Mouse (Mus musculus) A20 (cell line): ENCODE measurements around the gene Aff3.

Source experiments
- DNase-seq: peaks from one replicate; pipeline ENCODE4 v3.0.0-alpha.2; 2011; ENCODE audit warnings: low read depth, low spot score

Aff3 gene

DNA sequence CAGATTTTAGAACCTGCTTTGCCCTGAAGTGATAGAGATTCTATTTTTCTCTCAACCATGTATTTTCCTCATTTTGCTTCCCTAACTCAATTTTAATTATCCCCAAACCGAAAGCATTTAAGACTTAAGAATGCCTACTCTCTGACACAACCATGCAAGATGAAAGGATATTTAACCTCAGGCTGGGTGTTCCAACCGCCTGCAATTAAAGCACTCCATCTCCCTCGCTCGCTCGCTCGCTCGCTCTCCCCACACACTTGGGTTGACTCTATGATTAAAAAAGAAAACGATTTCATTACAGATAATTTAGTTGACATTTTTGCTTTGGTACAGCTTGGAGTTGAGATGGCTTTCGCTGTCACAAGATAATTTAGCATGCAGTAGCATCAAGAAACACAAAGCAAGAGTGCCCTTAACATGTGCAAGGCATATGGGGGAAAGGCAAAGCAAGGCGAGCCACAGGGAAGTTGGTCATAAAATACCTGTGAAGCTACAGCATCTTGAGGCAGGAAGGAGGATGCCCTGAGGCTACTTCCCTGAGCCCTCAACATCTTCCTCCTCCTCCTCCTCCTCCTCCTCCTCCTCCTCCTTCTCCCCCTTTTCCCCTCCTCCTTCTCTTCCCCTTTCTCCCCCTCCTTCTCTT is 167.7 kb downstream of the Aff3 start:
- no peak for DNase-seq

DNA sequence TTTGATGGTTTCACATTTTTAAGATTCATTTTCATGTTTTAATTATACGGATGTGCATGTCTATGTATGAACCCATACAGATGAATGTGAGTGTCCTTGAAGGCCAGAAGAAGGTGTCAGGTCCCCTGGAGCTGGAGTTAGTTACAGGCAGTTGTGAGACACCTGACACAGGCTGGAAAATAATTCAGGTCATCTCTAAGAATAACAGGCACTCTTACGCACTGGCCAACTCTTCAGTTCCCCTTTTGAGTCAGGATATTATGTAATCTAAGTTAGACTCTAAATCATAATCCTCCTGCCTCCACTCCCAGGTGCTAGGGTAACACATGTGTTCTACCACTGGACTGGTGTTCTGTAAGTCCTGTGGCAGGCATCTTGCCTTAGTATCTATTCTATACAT is 169.5 kb downstream of the Aff3 start:
- DNase-seq, result peak; percentile 46

DNA sequence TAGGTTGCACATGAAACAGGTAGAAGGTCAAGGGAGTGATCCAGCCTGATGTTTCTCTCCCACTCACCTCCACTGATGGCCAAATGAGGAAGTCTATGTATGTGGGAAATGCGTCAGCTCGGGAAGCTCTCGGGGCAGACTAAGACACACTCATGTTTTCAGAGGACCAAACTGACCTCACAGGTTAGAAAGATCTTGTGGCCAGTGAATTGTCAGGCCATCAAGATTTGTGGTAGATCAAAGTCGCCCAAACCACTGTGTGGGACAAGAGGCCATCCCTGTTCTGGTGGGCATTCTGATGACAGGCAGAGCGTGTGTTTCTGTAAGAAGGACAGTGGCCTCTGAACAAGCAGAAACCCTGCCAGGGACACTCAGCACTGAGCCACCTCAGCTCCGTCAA is 175.0 kb downstream of the Aff3 start:
- DNase-seq, result no peak

DNA sequence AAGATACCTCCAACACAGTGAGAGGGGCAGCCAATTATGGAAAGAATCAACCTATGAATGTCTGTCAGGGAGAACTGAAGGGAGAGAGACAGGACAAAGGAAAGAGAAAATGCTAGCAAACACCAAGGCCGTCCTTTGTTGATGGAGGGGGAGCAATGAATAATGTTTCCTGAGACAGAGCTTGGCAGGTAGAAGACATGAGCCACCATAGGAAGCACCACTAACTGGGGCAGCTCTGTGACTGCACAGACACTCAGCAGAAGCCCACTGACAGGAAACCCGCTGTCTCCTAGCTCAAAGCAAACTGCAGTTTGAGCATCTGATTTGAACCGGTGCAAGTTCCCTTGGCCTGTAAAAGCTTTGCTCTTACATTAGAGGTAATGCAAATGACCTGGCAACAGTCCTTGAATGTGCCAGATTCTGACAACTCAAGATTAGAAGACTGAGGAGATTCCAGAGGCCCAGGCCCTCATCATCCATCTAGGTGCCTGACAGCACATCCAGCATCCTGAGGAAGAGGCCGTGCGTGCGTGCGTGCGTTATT is 176.0 kb downstream of the Aff3 start:
- DNase-seq, result no peak

DNA sequence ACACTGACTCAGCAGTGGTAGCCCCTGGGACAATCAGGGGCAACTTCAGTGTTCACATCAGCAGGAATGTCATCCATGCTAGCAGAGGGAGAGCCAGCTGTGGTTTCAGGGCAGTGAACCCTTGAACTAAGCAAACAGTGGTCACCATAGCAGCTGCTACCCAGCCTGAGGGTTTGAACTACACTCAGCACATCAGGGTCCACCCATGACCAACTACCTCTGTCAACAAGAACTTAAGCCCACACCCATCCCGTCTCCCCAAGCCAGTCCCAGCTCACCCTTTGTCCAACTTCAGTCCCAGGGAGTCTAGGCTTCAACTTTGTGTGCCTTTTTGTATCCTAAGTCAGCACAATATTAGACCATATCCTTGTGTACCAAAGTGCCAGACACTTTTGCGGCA is 176.9 kb downstream of the Aff3 start:
- DNase-seq, result no peak

DNA sequence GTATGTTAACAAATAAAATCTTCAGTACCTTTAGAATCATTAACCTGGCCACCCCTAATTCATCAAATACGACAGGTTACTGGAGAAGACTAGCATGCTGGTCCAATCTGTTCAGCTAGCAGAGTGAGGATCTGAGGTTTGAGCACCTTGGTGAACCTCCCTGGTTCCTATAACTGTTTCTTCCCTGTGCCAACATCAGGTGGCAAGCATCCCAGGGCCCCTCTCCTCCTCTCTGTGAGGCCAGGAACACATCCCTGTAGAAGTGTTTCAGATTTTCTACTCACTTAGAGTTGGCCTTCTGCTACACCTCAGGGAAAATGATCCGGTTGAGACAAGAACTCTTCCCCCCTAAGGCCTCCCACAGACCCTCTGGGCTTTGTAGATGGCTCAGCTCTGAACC is 181.6 kb downstream of the Aff3 start:
- no peak for DNase-seq

DNA sequence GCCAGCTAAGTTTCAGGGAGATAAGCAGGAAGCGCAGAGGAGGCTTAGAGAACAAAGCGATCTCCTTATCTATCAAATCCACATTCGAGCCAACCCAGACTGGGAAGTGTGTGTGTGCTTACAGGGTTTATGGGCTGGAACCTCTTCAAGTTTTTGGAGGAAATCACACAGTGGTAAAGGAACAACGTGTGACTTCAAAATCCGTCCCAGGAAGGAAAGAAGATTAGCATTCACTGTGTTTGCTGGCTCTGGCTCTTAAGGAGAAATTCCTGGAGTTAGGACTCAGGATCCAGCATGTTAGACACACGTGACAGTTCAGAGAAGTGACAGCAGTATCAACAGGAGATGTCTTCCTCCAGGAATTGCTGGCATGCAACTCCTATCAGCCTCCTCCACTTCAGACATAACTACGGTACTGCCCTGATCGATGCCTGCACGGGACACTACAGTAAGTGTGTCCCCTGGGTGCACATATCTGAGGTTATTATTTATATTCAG is 186.5 kb downstream of the Aff3 start:
- no peak for DNase-seq

DNA sequence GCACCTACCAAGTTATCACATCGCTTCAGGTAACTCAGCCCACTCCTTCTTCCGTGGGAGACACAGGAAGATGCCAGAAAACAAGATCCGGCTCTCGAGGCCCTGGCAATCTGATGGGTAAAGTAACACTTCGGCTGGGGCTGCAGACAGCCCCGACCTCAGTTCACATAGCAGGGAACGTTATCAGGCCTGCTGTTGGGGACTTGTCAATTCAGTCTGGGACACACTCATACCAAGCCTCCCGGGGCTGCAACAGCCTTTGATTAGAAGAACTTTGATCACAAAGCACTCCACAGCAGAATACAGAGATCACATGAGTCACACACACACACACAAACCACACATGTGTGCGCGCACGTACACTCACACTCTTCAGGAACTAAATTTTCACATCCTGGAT is 193.9 kb downstream of the Aff3 start:
- DNase-seq, result no peak

DNA sequence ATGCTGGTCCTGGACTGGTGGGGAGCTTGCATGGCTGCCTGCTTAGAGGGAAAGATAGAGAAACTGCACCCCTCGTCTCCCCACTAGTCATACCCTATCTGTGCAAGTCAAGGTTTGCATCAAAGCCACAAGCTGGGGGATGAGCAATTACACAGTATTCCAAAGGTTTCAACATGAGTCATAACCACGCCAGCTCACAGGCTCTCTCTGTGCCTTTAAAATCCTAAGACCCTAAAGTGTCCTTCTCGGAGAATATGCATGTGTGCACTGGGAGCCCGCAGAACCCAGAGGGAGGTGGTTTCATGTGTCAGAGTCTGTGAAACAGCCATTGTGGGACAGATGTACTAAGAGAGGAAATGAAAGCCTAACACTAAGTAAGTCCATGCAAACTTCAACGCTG is 194.6 kb downstream of the Aff3 start:
- peak; percentile 68 for DNase-seq

DNA sequence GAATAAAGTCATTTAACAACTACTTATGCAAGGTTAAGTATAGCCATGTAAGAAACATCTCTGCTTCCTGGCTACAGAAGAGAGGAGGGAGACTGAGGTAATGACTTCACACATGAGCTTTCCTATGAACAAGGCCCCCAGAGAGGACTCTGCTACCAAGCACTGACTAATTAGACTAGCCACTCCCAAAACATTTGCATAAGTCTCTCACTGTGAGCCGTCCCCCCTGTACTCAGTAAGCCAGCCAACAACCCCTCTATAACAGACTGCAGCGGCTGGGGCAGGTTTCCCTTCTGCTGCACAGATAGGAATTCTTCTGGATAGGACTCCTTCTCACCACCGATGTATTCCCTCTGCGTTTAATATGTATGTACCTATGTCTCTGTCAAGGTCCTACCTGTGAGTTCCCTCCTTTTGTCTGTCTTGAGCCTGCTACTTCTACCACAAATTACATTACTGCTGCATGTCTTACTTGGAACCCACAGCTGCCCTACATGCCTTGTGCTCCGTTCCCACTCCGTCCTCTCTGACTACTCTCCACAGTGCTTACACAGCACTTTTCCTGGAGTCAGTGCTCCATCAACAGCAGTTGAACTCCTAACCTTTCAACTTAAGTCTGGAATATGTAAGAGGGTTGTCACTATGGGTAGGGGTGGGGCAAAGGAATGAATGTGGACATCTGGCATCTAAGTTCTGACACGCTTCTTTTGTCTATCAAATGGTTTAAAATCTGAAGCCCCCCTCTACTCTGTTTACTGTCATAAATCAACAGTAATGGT is 197.3 kb downstream of the Aff3 start:
- no peak for DNase-seq

DNA sequence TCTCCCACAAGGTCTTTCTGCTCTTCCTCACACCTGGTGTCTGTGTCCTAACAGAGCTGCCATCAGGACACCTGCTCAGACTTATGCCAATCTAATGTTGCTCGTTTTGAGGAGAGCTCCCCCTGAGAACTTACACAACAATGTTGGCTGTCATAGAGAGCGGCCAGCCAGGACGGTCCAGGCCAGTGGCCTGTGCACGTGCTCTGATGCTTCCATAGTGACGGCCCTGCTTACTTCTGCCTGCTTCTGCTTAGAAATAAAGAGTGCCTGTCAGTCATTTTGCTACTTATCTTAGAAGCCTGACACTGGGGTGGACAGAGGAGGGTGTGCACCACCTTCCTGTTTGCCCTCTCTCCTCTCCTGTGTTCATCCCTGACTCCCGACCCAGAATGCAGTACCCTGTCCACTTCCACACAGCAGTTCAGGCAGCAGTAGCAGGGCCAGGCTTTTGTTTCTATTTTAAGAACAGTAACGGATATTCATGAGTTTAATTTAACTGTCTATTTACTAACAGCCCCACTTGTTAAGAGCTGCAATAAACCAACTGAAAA is 208.0 kb downstream of the Aff3 start:
- DNase-seq, result no peak

DNA sequence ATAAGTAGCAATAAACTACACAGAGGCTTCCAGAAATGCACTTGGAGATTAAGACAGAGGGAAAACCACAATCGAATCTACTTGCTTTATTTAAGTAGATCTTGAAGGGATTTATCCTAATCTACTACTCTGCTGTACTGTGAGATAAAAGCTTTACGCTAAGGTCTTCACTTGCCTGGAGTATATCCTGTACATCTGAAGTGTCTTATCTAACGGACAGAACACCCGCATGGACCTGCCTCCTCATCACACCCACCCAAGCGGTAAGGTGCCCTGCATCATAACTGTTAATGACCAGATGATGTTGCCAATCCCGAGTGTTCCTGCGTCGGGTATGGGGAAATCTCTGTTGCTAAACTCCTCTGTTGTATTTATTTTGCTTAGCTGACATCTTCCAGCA is 209.8 kb downstream of the Aff3 start:
- no peak for DNase-seq

DNA sequence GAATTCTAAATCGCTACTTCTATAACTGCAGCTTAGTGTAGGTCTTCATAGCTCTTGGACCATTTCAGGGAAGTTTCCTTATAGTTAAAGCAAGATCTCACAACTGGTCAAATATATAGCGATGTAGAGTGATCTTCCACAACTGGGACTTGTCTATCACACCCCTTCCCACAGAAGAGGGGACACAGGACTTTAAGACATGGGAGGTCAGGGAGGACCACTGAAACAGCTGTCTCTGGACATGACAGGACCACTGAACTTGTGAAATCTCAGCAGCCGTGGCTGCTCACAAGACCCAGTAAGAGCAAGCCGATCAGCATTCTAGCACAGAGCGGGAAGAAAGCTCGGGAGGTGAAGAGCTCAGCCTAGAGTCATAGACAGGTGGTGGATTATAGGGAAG is 213.4 kb downstream of the Aff3 start:
- no peak for DNase-seq

DNA sequence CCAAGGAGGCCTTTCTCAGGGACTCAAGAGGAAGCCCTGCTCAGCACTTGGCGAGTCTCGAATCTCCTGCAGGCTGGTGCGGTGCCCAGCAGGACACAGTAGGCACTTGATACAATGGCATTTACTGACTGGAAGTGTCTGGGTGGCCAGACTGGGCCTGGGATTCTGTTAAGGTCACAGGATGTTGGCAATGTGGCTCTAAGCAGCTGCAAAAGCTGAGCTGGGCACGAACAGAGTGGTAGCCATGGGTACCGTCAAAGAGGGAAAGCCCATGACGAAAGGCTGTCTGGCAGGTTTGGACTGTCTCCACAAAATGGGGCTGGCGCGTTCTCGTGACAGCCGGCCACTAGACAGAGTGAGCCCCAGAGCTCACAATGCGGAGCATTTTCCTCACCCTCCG is 214.1 kb downstream of the Aff3 start:
- DNase-seq, result no peak

DNA sequence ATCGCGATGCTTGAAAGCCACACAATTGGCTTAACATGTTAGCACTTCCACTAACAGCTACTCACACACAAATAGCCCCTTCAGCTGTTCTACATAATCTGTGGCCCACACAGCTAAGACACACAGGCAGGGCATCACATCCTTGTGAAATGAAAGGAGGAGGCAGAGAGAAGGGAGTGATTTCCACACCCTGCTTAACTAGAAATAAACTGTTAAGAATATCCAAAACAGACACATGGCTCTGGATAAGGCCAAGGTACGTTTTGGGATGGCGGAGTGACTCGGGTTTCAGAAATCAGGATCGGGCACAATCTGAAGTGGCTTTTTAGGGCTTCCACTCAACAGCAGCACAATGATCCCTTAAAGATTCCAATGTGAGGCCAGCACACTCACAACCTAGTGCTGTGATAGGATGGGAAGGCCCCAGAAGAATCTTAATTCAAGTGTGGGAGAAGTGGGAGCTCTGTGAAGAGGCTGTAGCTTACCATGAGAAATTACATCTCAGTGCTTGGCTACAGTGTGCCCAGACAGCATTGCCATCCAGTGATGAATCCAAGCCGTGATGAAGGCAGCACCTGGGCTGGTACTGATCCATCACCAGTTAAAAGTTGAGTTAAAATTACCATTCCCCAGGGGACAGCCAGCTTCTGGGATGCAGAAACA is 214.8 kb downstream of the Aff3 start:
- DNase-seq, result no peak

DNA sequence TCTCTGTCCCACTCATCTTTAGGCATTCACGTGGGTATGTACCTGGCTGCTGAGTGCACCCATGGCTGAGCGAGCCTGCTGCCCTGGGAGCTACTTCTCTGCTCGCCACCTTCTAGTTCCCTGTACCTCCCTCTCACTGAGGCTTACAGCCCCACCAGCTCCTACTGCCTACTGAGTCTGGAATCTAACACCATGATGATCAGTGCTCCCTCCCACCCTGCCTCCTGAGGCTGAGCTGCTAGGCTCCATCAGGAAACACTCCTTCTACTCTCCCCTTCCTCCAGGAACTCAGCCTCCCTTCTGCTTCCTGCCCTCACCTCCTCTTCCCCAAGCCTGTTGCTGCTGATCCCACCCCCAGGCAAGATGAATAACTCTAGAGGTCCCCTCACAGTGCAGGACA is 215.9 kb downstream of the Aff3 start:
- DNase-seq, result no peak

DNA sequence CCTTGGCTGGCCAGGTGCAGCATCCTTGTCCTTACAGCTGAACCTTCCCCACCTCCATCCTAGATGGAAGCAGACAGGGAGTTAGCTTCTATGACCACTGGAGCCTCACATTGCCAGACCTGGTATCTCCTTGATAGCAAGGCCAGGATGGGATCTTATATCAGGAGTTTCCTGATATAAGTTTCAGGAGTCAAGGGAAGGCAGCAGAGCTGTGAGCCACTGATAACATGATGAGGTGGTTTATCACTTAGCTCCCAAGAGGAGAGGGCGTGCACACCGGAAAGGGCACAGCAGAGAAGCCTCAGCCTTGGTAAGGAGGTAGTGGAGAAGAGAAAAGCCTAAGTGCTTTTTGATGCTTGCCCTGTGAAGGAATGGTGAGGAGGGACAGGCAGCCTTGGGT is 217.2 kb downstream of the Aff3 start:
- DNase-seq, result no peak

DNA sequence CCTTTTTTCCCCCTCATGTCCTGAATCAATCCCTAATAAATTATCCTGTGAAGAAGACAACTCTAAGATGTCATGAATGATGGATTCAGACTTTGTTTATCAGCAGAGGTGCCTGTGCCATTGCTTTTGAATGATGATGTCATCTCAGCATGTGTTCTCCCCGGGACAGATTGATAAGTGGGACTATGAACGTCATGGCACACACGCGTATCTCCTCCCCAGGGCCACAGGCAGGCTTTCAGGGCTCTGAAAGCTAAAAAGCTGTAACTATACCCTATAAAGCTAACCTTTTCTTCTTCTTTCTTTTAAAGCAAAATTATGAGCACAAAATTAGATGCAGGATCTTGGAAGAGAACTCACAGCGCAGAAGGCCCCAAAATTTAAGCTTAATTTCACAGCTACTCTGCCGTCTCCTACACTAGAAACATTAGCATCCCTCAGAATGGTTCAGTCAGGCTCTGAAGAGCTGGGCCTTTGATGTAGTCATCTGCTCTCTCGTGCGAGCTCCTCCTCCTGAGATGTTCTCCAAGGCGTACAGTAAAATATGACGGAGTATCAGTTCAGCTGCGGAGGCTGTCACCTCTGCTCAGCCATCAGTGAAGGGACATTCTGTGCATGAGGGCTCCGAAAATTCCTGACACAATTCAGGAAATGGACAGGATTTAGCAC is 218.5 kb downstream of the Aff3 start:
- DNase-seq, result no peak

DNA sequence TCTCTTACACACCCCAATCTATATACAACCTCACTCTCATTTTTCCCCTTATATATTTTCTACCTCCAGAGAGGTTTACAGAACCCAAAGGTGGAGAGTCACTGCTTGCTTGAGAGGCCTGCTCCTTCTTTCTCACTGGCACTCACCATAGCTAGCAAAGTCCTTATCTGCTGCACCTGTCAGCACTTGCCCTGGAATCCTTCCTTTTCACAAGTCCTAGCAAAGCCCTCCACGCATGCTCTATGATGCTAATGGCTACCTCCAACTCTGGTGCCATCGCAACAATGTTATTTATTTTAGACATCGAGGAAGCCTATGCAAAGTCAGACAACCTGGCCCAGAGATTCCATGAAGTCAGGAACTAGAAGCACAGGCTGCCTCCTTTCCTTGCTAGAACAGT is 221.9 kb downstream of the Aff3 start:
- DNase-seq, result no peak

DNA sequence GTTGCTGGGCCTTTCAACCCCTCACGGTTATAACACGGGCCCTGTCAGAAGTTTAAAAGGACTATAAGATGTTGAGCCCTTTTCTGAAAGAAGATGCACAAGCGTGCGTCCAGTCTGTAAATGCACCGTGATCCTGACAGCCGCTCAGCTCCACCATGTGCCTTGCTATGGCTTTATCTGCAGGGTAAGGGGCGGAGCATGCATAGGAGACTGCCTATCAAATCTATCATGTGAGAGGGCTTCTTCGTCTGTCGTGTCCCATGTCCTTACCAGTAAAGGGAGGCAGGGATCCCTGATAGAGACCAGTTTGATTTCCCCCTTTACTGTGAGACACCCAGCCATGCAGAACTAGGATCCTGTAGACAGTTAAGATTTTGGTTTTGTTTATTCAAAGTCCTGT is 222.3 kb downstream of the Aff3 start:
- no peak for DNase-seq

DNA sequence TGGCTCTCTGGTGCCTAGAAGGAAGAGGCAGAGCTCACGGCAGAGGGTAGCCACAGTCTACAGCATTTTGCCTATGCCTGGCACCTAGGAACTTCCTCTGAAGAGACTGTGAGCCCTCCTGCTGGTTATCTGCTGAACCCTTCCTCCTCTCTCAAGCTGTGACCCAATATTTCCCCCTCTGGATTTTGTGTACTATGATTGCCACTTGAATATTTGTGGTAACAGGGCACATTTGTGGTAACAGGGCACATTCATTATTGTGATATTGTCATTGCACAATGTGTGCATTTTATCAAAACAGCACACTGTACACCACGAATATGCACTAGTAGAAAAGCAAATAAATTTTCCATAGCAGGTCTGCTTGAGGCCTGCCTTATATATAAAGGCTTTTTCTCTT is 223.0 kb downstream of the Aff3 start:
- DNase-seq, result no peak

DNA sequence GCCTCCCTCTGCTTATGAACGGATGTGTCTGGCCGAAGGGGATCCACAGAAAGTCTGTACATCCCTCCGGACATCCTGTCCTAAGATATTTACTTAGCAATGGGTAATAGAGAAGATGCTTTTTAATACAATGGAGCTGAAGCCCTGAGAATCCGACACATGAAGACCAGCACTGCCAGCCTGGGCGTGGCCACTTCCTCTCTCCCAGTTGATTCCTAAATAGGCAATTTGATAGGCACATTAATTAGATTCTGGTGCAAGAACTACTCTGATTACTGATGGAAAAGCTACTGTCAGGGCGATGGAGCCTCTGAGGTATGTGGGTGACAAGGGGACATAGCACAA is 224.3 kb downstream of the Aff3 start:
- no peak for DNase-seq
